Mouse (Mus musculus): Measurements from ENCODE around the gene Cyp2c29. TPM values are rescaled to one million over a fixed set of nuclear protein-coding genes. Genes with fewer than 3 reads are reported as not detected.

The Cyp2c29 gene
- polyA plus RNA-seq (2017; shearing (Covaris generic)) = not detected

DNA sequence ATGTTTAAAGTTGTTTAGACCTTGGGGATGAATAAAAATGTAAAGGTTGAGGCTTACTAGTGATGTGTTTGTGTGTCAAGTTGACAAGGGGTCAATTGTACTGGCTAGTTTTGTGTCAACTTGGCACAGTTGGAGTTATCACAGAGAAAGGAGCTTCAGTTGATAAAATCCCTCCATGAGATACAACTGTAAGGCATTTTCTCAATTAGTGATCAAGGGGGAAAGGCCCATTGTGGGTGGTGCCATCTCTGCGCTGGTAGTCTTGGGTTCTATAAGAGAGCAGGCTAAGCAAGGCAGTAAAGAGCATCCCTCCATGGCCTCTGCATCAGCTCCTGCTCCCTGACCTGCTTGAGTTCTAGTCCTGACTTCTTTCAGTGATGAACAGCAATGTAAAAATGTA lies at the start of gene Cyp2c29:
Gene Cyp2c29, plus strand, starts transcription at position 301 of the 400 bp plus-strand sequence.

Other genes with a start within 250 kb of the Cyp2c29 start
- gene Cyp2c65, start 208.4 kb upstream of the Cyp2c29 start, polyA plus RNA-seq (2017; shearing (Covaris generic)) = not detected
- not detected for gene Cyp2c66, start 155.5 kb upstream of the Cyp2c29 start, polyA plus RNA-seq (2017; shearing (Covaris generic))
- not detected for gene Cyp2c38, start 193.7 kb downstream of the Cyp2c29 start, polyA plus RNA-seq (2017; shearing (Covaris generic))
- gene Cyp2c39, start 241.5 kb downstream of the Cyp2c29 start, polyA plus RNA-seq (2017; shearing (Covaris generic)) = not detected